Mouse (Mus musculus): ENCODE measurements around the gene Srpx2. TPM values are rescaled to one million over a fixed set of nuclear protein-coding genes. Genes with fewer than 3 reads are reported as not detected.

The Srpx2 gene
- polyA plus RNA-seq (2015; fragmentation: Nextera tagmentation; extraction: Ambion mirVana): 8.1 and 8.5 TPM in 2 replicates

- no peak within 1 kb of the TSS for H3K27ac ChIP-seq (ENCODE audit: low read length)
- ATAC-seq (replicated peaks; ENCODE audit: extremely low read depth, insufficient read depth, low FRiP score): peak; percentile 37; the same call in 1 of the 2 replicates
- H3K36me3 ChIP-seq (ENCODE audit: control insufficient read depth, insufficient read depth): no peaks in the 10 kb centered on the region
- H3K4me3 ChIP-seq (ENCODE audit: low read length): 0 out of 2 replicates have a peak within 1 kb of the TSS, but pooled peaks have one; percentile 12
- no peaks in the 10 kb centered on the region for H3K9me3 ChIP-seq (replicated peaks; ENCODE audit: control insufficient read depth, low read length)
- H3K4me2 ChIP-seq (ENCODE audit: low read depth, low read length): no peak within 1 kb of the TSS
- H3K27me3 ChIP-seq (ENCODE audit: control insufficient read depth, insufficient read depth, low read length): no peaks in the 10 kb centered on the region
- peaks cover 7% of the 10 kb centered on the region for H3K4me1 ChIP-seq (ENCODE audit: control insufficient read depth, insufficient read depth, low read length)
- 26% methylated on average over 3 of the region's 3 CpGs for WGBS
- H3K9ac ChIP-seq (ENCODE audit: low read length): no peak within 1 kb of the TSS
These were observed at the start of gene Srpx2 for GRCm38 (mm10) chrX:133908261-133908660. TSS of gene Srpx2 (plus strand) at chrX:133908426.

- no peak overlapping the region for H3K4me3 ChIP-seq (ENCODE audit: low read length)
- H3K36me3 ChIP-seq (ENCODE audit: control insufficient read depth, insufficient read depth): no peaks in the 10 kb centered on the region
- no peak overlapping the region for H3K27ac ChIP-seq (ENCODE audit: low read length)
- no peaks in the 10 kb centered on the region for H3K4me1 ChIP-seq (ENCODE audit: control insufficient read depth, insufficient read depth, low read length)
- no peak for ATAC-seq (replicated peaks; ENCODE audit: extremely low read depth, insufficient read depth, low FRiP score)
- H3K4me2 ChIP-seq (ENCODE audit: low read depth, low read length): no peak overlapping the region
- no peaks in the 10 kb centered on the region for H3K9me3 ChIP-seq (replicated peaks; ENCODE audit: control insufficient read depth, low read length)
- no peak overlapping the region for H3K9ac ChIP-seq (ENCODE audit: low read length)
- WGBS: 77% methylated on average over 6 of the region's 6 CpGs
- H3K27me3 ChIP-seq (ENCODE audit: control insufficient read depth, insufficient read depth, low read length): no peaks in the 10 kb centered on the region
These were observed 38.5 kb upstream of the Srpx2 start for GRCm38 (mm10) chrX:133869743-133870142.

GRCm38 (mm10) chrX:133887308-133887707 lies 20.9 kb upstream of the Srpx2 start:
- no peak overlapping the region for H3K4me2 ChIP-seq (ENCODE audit: low read depth, low read length)
- H3K27ac ChIP-seq (ENCODE audit: low read length): no peak overlapping the region
- 92% methylated on average over 3 of the region's 3 CpGs for WGBS
- no peak for ATAC-seq (replicated peaks; ENCODE audit: extremely low read depth, insufficient read depth, low FRiP score)
- H3K9me3 ChIP-seq (replicated peaks; ENCODE audit: control insufficient read depth, low read length): no peaks in the 10 kb centered on the region
- H3K4me3 ChIP-seq (ENCODE audit: low read length): no peak overlapping the region
- H3K27me3 ChIP-seq (ENCODE audit: control insufficient read depth, insufficient read depth, low read length): no peaks in the 10 kb centered on the region
- H3K9ac ChIP-seq (ENCODE audit: low read length): no peak overlapping the region
- no peaks in the 10 kb centered on the region for H3K4me1 ChIP-seq (ENCODE audit: control insufficient read depth, insufficient read depth, low read length)
- H3K36me3 ChIP-seq (ENCODE audit: control insufficient read depth, insufficient read depth): no peaks in the 10 kb centered on the region; the same call in 1 of the 2 replicates

GRCm38 (mm10) chrX:133888111-133888510 lies 20.1 kb upstream of the Srpx2 start:
- no peak overlapping the region for H3K27ac ChIP-seq (ENCODE audit: low read length)
- H3K27me3 ChIP-seq (ENCODE audit: control insufficient read depth, insufficient read depth, low read length): no peaks in the 10 kb centered on the region
- no peak overlapping the region for H3K4me2 ChIP-seq (ENCODE audit: low read depth, low read length)
- H3K9ac ChIP-seq (ENCODE audit: low read length): no peak overlapping the region
- H3K36me3 ChIP-seq (ENCODE audit: control insufficient read depth, insufficient read depth): no peaks in the 10 kb centered on the region; the same call in 1 of the 2 replicates
- WGBS: 83% methylated on average over 5 of the region's 5 CpGs
- no peak for ATAC-seq (replicated peaks; ENCODE audit: extremely low read depth, insufficient read depth, low FRiP score)
- H3K4me1 ChIP-seq (ENCODE audit: control insufficient read depth, insufficient read depth, low read length): no peaks in the 10 kb centered on the region
- no peak overlapping the region for H3K4me3 ChIP-seq (ENCODE audit: low read length)
- no peaks in the 10 kb centered on the region for H3K9me3 ChIP-seq (replicated peaks; ENCODE audit: control insufficient read depth, low read length)

DNA sequence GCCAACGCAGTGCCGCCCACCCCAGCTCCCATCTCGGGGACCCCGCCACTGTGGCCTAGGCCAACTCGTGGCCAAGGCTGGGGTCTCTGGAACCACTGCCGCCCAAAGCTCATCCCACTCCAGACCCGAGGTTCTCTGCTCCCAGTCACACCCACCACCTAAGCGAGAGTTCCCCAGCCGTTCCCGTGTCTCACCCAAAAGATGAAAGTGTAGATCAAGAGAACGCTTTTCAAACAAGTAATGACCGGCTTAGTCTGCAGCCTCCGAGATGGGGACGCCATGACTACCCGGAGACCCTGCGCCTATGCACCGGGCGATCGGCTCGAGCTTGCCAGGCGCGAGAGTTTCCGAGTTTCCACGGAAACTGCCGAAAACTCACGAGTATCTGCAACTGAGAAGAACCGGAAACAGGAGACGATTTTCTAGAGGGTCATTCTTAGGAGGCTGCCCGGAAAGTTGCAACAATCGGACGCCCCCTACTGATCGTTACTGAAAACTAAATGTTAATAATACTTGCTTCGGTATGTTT lies 10.1 kb upstream of the Srpx2 start, which contains the start of gene Tspan6:
Tspan6 (minus strand) TSS at position 416 of the 529 bp plus-strand sequence.
- H3K4me2 ChIP-seq (ENCODE audit: low read depth, low read length): peak within 1 kb of the TSS; percentile 70
- peak within 1 kb of the TSS; percentile 64 for H3K4me3 ChIP-seq (ENCODE audit: low read length)
- H3K4me1 ChIP-seq (ENCODE audit: control insufficient read depth, insufficient read depth, low read length): no peaks in the 10 kb centered on the region
- ATAC-seq (replicated peaks; ENCODE audit: extremely low read depth, insufficient read depth, low FRiP score): peak; percentile 75
- peak within 1 kb of the TSS; percentile 81 for H3K9ac ChIP-seq (ENCODE audit: low read length)
- no peaks in the 10 kb centered on the region for H3K9me3 ChIP-seq (replicated peaks; ENCODE audit: control insufficient read depth, low read length)
- no peaks in the 10 kb centered on the region for H3K27me3 ChIP-seq (ENCODE audit: control insufficient read depth, insufficient read depth, low read length)
- peak within 1 kb of the TSS; percentile 57 for H3K27ac ChIP-seq (ENCODE audit: low read length)
- H3K36me3 ChIP-seq (ENCODE audit: control insufficient read depth, insufficient read depth): peaks cover 3% of the 10 kb centered on the region; the same call in 1 of the 2 replicates
- WGBS: 14% methylated on average over 33 of the region's 33 CpGs

- ATAC-seq (replicated peaks; ENCODE audit: extremely low read depth, insufficient read depth, low FRiP score): no peak; the same call in 1 of the 2 replicates
- Histone ChIP-seq H3K27ac (ENCODE audit: low read length) (peak overlapping the region; percentile 39), H3K4me1 (ENCODE audit: control insufficient read depth, insufficient read depth, low read length) (peaks cover 17% of the 10 kb centered on the region), H3K4me2 (ENCODE audit: low read depth, low read length) (peak overlapping the region; percentile 10; the same call in 1 of the 2 replicates), H3K36me3 (ENCODE audit: control insufficient read depth, insufficient read depth) (no peaks in the 10 kb centered on the region), H3K27me3 (ENCODE audit: control insufficient read depth, insufficient read depth, low read length) (no peaks in the 10 kb centered on the region), H3K4me3 (ENCODE audit: low read length) (no peak overlapping the region), H3K9me3 (replicated peaks; ENCODE audit: control insufficient read depth, low read length) (no peaks in the 10 kb centered on the region), H3K9ac (ENCODE audit: low read length) (0 out of 2 replicates have a peak overlapping the region, but pooled peaks have one; percentile 29)
- WGBS: 29% methylated on average over 10 of the region's 10 CpGs
These were observed 3.3 kb downstream of the Srpx2 start for GRCm38 (mm10) chrX:133911397-133912103.

DNA sequence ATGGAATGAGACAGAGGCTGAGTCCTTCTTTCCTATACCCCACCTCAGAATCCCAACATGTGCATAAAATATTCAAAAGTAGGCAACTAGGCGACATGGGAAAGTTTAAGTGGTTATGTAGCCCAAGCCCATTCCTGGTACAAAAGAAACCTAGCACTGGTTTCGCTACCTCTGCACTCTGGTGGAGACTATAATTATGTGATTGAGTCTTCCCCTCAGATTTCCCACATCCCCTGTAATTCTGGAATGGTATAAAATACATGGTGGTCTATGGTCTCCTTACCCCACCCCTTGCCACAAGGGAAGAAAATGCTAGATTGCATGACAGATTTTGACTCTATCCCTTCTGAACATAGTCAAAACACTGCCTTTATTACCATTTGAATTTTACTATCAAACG lies 4.8 kb downstream of the Srpx2 start:
- Histone ChIP-seq H3K27me3 (ENCODE audit: control insufficient read depth, insufficient read depth, low read length) (no peaks in the 10 kb centered on the region), H3K4me3 (ENCODE audit: low read length) (no peak overlapping the region), H3K36me3 (ENCODE audit: control insufficient read depth, insufficient read depth) (no peaks in the 10 kb centered on the region), H3K9ac (ENCODE audit: low read length) (no peak overlapping the region), H3K4me2 (ENCODE audit: low read depth, low read length) (no peak overlapping the region), H3K27ac (ENCODE audit: low read length) (no peak overlapping the region), H3K4me1 (ENCODE audit: control insufficient read depth, insufficient read depth, low read length) (peaks cover 17% of the 10 kb centered on the region), H3K9me3 (replicated peaks; ENCODE audit: control insufficient read depth, low read length) (no peaks in the 10 kb centered on the region)
- 86% methylated on average over 3 of the region's 3 CpGs for WGBS
- ATAC-seq (replicated peaks; ENCODE audit: extremely low read depth, insufficient read depth, low FRiP score): no peak

DNA sequence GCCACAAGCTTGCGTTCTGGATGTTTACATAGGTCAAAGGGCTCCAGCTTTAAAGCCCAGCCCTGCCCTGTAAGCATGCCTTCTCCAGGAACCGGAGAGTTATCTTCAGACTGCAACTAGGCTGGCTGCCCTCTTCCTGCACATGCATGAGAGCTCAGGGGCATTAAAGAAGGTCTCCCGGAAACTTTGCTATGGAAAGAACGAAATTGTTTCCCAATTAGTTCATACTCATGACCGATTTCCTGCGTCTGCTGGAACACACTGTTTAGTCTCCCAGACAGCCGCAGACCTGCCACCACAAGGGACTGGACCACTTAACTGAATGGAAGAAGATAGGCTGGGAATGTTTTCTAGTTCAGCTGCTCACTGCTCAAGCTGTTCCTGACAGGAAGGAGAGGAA lies 6.0 kb downstream of the Srpx2 start:
- no peaks in the 10 kb centered on the region for H3K9me3 ChIP-seq (replicated peaks; ENCODE audit: control insufficient read depth, low read length)
- 20% methylated on average over 7 of the region's 7 CpGs for WGBS
- H3K27ac ChIP-seq (ENCODE audit: low read length): peak overlapping the region; percentile 72
- H3K4me2 ChIP-seq (ENCODE audit: low read depth, low read length): no peak overlapping the region
- no peaks in the 10 kb centered on the region for H3K36me3 ChIP-seq (ENCODE audit: control insufficient read depth, insufficient read depth)
- peak; percentile 76 for ATAC-seq (replicated peaks; ENCODE audit: extremely low read depth, insufficient read depth, low FRiP score)
- H3K4me1 ChIP-seq (ENCODE audit: control insufficient read depth, insufficient read depth, low read length): peaks cover 17% of the 10 kb centered on the region
- H3K4me3 ChIP-seq (ENCODE audit: low read length): no peak overlapping the region
- H3K9ac ChIP-seq (ENCODE audit: low read length): no peak overlapping the region
- H3K27me3 ChIP-seq (ENCODE audit: control insufficient read depth, insufficient read depth, low read length): no peaks in the 10 kb centered on the region

DNA sequence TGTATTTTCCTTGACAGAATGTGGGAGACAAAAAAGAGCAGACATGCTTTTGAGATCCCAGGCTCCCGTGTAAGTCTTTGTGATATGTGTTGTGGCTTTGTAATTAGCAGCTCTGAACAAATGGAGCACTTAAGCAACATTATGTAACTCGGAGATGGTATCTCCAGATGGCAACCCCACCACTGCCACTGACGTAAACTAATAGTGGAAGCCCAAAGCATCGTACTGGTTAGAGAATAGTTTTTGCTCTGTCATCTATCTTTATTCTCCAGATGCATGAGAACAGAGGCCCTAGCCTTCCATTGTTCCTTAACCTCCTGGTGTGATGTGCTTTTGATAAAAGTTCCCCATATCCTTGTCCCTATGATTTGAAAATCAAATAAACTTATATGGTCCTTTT lies 13.0 kb downstream of the Srpx2 start:
- Histone ChIP-seq H3K4me3 (ENCODE audit: low read length) (no peak overlapping the region), H3K27ac (ENCODE audit: low read length) (no peak overlapping the region), H3K4me1 (ENCODE audit: control insufficient read depth, insufficient read depth, low read length) (no peaks in the 10 kb centered on the region), H3K36me3 (ENCODE audit: control insufficient read depth, insufficient read depth) (no peaks in the 10 kb centered on the region), H3K4me2 (ENCODE audit: low read depth, low read length) (no peak overlapping the region), H3K9ac (ENCODE audit: low read length) (no peak overlapping the region), H3K27me3 (ENCODE audit: control insufficient read depth, insufficient read depth, low read length) (no peaks in the 10 kb centered on the region), H3K9me3 (replicated peaks; ENCODE audit: control insufficient read depth, low read length) (no peaks in the 10 kb centered on the region)
- WGBS: 58% methylated on average over 4 of the region's 4 CpGs
- ATAC-seq (replicated peaks; ENCODE audit: extremely low read depth, insufficient read depth, low FRiP score): no peak

Data from heart, embryonic 16.5 days (tissue).